Mouse (Mus musculus): ENCODE data around the gene Htr6.

- TF ChIP-seq CTCF (IDR thresholded peaks at IDR 0.05; ENCODE audit: extremely low read depth, insufficient read length, insufficient replicate concordance, low read depth, low read length), result no peak
- TF ChIP-seq POLR2A (IDR thresholded peaks at IDR 0.05; ENCODE audit: low read depth, low read length), result no peak
Observed at GRCm38 (mm10) chr4:139086984-139087383, 11.6 kb upstream of the Htr6 start.

Data from small intestine, adult 2 months (tissue).